Mouse (Mus musculus): ENCODE measurements at regions not wholly inside any gene's neighbourhood (a gene's known extent, or its start where the extent isn't known, plus 50 kb on each side); places are given as distances from the start of the nearest gene placed in this dataset.

DNA sequence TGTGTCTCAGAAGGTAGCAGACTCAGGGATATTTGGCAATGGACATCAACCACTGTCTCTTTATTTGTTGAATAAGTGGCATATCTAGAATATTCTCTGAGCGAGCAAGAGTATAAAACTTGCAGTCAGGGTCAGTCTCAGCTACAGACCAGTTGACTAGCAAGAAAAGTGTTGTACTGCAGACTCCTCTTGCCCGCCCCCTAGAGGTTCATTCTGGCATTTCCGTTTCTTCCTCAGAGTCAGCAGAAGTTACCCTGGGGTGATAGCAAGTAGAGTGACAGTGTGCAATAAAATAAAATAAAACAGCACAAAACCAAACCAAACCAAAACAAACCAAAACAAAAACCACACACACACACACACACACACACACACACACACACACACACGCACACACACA is 571.9 kb upstream of the Fbxo33 start:
- Histone ChIP-seq H3ac (ENCODE audit: control insufficient read depth, insufficient read length) (no peak overlapping the region), H3K36me3 (ENCODE audit: control insufficient read depth, insufficient read depth) (no peaks in the 10 kb centered on the region), H3K27me3 (ENCODE audit: control insufficient read depth, insufficient read depth, insufficient read length) (no peaks in the 10 kb centered on the region), H3K4me2 (ENCODE audit: low read depth) (no peak overlapping the region), H3K79me2 (ENCODE audit: control insufficient read depth, insufficient read depth) (no peaks in the 10 kb centered on the region), H3K4me3 (no peak overlapping the region)
- TF ChIP-seq MYOD1 (IDR thresholded peaks at IDR 0.05; ENCODE audit: control insufficient read depth in 1 of 3, insufficient read length in 2 of 3, low read depth in 2 of 3) (no peak), TCF12 (IDR thresholded peaks at IDR 0.05; ENCODE audit: insufficient read depth, poor library complexity, severe bottlenecking) (no peak), CEBPB (IDR thresholded peaks at IDR 0.05; ENCODE audit: insufficient read depth, poor library complexity, severe bottlenecking) (no peak), E2F4 (IDR thresholded peaks at IDR 0.05; ENCODE audit: insufficient read depth) (no peak)

- TF ChIP-seq POLR2A (IDR thresholded peaks at IDR 0.05; ENCODE audit: insufficient read length, low read depth): no peak
- TF ChIP-seq MYOD1 (IDR thresholded peaks at IDR 0.05; ENCODE audit: control insufficient read depth in 1 of 3, insufficient read length in 2 of 3, low read depth in 2 of 3): no peak
- no peak for TF ChIP-seq REST (IDR thresholded peaks at IDR 0.05; ENCODE audit: insufficient read depth, insufficient read length)
- no peak for TF ChIP-seq CEBPB (IDR thresholded peaks at IDR 0.05; ENCODE audit: insufficient read depth, poor library complexity, severe bottlenecking)
- TF ChIP-seq MAX (IDR thresholded peaks at IDR 0.05; ENCODE audit: low read depth): no peak
- no peak for TF ChIP-seq USF1 (IDR thresholded peaks at IDR 0.05; ENCODE audit: low read depth)
- TF ChIP-seq E2F4 (IDR thresholded peaks at IDR 0.05; ENCODE audit: insufficient read depth): no peak
- Histone ChIP-seq H3K27me3 (ENCODE audit: control insufficient read depth, insufficient read depth, insufficient read length) (no peaks in the 10 kb centered on the region), H3K4me2 (ENCODE audit: low read depth) (no peak overlapping the region), H3K4me3 (no peak overlapping the region), H3K36me3 (ENCODE audit: control insufficient read depth, insufficient read depth) (no peaks in the 10 kb centered on the region), H3K79me2 (ENCODE audit: control insufficient read depth, insufficient read depth) (no peaks in the 10 kb centered on the region), H3ac (ENCODE audit: control insufficient read depth, insufficient read length) (no peak overlapping the region)
Observed at GRCm38 (mm10) chr12:59786831-59787230, 567.3 kb upstream of the Fbxo33 start.

- H3ac ChIP-seq (ENCODE audit: control insufficient read depth, insufficient read length): no peak overlapping the region
- H3K79me2 ChIP-seq (ENCODE audit: control insufficient read depth, insufficient read depth): no peaks in the 10 kb centered on the region
- no peaks in the 10 kb centered on the region for H3K36me3 ChIP-seq (ENCODE audit: control insufficient read depth, insufficient read depth)
- H3K4me3 ChIP-seq: no peak overlapping the region
- H3K4me2 ChIP-seq (ENCODE audit: low read depth): no peak overlapping the region
- TF ChIP-seq CEBPB (IDR thresholded peaks at IDR 0.05; ENCODE audit: insufficient read depth, poor library complexity, severe bottlenecking): no peak
- no peak for TF ChIP-seq MYOG (IDR thresholded peaks at IDR 0.05; ENCODE audit: control insufficient read depth in 1 of 3, insufficient read depth in 1 of 3, insufficient read length in 2 of 3, low read depth in 2 of 3)
- TF ChIP-seq SRF (IDR thresholded peaks at IDR 0.05; ENCODE audit: control insufficient read depth, insufficient read length, low read depth): no peak
- TF ChIP-seq POLR2AphosphoS2 (IDR thresholded peaks at IDR 0.05; ENCODE audit: insufficient read length, low read depth): no peak
- no peak for TF ChIP-seq E2F4 (IDR thresholded peaks at IDR 0.05; ENCODE audit: insufficient read depth)
- no peak for TF ChIP-seq USF1 (IDR thresholded peaks at IDR 0.05; ENCODE audit: low read depth)
- TF ChIP-seq TCF3 (IDR thresholded peaks at IDR 0.05; ENCODE audit: insufficient read length, low read depth): no peak
- TF ChIP-seq MYOD1 (IDR thresholded peaks at IDR 0.05; ENCODE audit: control insufficient read depth in 1 of 3, insufficient read length in 2 of 3, low read depth in 2 of 3): no peak
- TF ChIP-seq TCF12 (IDR thresholded peaks at IDR 0.05; ENCODE audit: insufficient read depth, poor library complexity, severe bottlenecking): no peak
- no peak for TF ChIP-seq REST (IDR thresholded peaks at IDR 0.05; ENCODE audit: insufficient read depth, insufficient read length)
- no peak for TF ChIP-seq POLR2A (IDR thresholded peaks at IDR 0.05; ENCODE audit: insufficient read length, low read depth)
- no peak for TF ChIP-seq MAX (IDR thresholded peaks at IDR 0.05; ENCODE audit: low read depth)
- no peaks in the 10 kb centered on the region for H3K27me3 ChIP-seq (ENCODE audit: control insufficient read depth, insufficient read depth, insufficient read length)
Observed at GRCm38 (mm10) chr12:59770980-59771379, 551.5 kb upstream of the Fbxo33 start.

DNA sequence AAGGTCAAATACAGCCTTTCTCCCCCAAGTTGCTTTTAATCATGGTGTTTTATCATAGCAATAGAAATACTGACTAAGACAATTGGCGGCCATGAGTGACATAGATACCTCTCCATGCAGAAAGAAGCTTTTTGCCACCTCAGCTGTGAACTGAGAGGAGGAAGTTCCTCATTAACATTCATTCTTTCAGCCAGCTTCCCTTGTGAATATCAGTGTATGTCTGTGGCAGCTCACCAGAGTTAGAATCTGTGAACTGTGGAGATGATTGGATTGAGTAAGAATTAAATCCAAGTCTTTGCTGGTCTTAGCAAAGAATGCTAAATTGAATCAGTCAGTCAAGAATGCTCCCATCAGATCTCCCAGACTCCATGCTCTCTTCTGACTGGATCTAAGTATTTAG is 542.7 kb upstream of the Fbxo33 start:
- H3K36me3 ChIP-seq (ENCODE audit: control insufficient read depth, insufficient read depth): no peaks in the 10 kb centered on the region
- no peak overlapping the region for H3K4me2 ChIP-seq (ENCODE audit: low read depth)
- no peak overlapping the region for H3ac ChIP-seq (ENCODE audit: control insufficient read depth, insufficient read length)
- H3K79me2 ChIP-seq (ENCODE audit: control insufficient read depth, insufficient read depth): no peaks in the 10 kb centered on the region
- H3K27me3 ChIP-seq (ENCODE audit: control insufficient read depth, insufficient read depth, insufficient read length): no peaks in the 10 kb centered on the region
- no peak for TF ChIP-seq REST (IDR thresholded peaks at IDR 0.05; ENCODE audit: insufficient read depth, insufficient read length)
- no peak for TF ChIP-seq TCF3 (IDR thresholded peaks at IDR 0.05; ENCODE audit: insufficient read length, low read depth)
- no peak for TF ChIP-seq MYOD1 (IDR thresholded peaks at IDR 0.05; ENCODE audit: control insufficient read depth in 1 of 3, insufficient read length in 2 of 3, low read depth in 2 of 3)
- no peak for TF ChIP-seq MAX (IDR thresholded peaks at IDR 0.05; ENCODE audit: low read depth)
- no peak for TF ChIP-seq E2F4 (IDR thresholded peaks at IDR 0.05; ENCODE audit: insufficient read depth)
- no peak for TF ChIP-seq CEBPB (IDR thresholded peaks at IDR 0.05; ENCODE audit: insufficient read depth, poor library complexity, severe bottlenecking)
- no peak for TF ChIP-seq TCF12 (IDR thresholded peaks at IDR 0.05; ENCODE audit: insufficient read depth, poor library complexity, severe bottlenecking)
- TF ChIP-seq SRF (IDR thresholded peaks at IDR 0.05; ENCODE audit: control insufficient read depth, insufficient read length, low read depth): no peak
- no peak for TF ChIP-seq USF1 (IDR thresholded peaks at IDR 0.05; ENCODE audit: low read depth)
- no peak for TF ChIP-seq MYOG (IDR thresholded peaks at IDR 0.05; ENCODE audit: control insufficient read depth in 1 of 3, insufficient read depth in 1 of 3, insufficient read length in 2 of 3, low read depth in 2 of 3)
- no peak for TF ChIP-seq POLR2A (IDR thresholded peaks at IDR 0.05; ENCODE audit: insufficient read length, low read depth)
- no peak for TF ChIP-seq POLR2AphosphoS2 (IDR thresholded peaks at IDR 0.05; ENCODE audit: insufficient read length, low read depth)
- H3K4me3 ChIP-seq: no peak overlapping the region

DNA sequence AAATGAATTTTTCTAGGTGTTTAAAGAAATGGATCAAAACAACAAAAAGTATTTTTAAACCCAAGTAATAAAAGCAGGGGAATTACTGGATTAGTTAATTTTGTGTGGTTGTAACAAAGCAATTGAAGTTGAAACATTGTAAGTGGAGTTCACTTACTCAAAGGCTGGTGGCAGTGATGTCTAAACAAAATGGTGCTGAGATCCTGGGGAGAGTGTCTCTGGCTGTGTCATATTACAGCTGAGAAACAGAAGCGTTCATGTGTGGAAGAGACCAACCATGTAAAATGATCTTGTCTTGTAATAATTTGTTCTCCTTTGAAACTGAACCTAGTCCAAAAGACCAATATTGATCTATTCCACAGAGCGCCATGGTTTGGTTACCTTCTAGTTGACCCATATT is 525.2 kb upstream of the Fbxo33 start:
- TF ChIP-seq POLR2A (IDR thresholded peaks at IDR 0.05; ENCODE audit: insufficient read length, low read depth) (no peak), MYOG (IDR thresholded peaks at IDR 0.05; ENCODE audit: control insufficient read depth in 1 of 3, insufficient read depth in 1 of 3, insufficient read length in 2 of 3, low read depth in 2 of 3) (no peak), SRF (IDR thresholded peaks at IDR 0.05; ENCODE audit: control insufficient read depth, insufficient read length, low read depth) (no peak), REST (IDR thresholded peaks at IDR 0.05; ENCODE audit: insufficient read depth, insufficient read length) (no peak), POLR2AphosphoS2 (IDR thresholded peaks at IDR 0.05; ENCODE audit: insufficient read length, low read depth) (no peak), MAX (IDR thresholded peaks at IDR 0.05; ENCODE audit: low read depth) (no peak), TCF12 (IDR thresholded peaks at IDR 0.05; ENCODE audit: insufficient read depth, poor library complexity, severe bottlenecking) (no peak), USF1 (IDR thresholded peaks at IDR 0.05; ENCODE audit: low read depth) (no peak), MYOD1 (IDR thresholded peaks at IDR 0.05; ENCODE audit: control insufficient read depth in 1 of 3, insufficient read length in 2 of 3, low read depth in 2 of 3) (no peak), TCF3 (IDR thresholded peaks at IDR 0.05; ENCODE audit: insufficient read length, low read depth) (no peak)
- H3ac ChIP-seq (ENCODE audit: control insufficient read depth, insufficient read length): no peak overlapping the region
- no peaks in the 10 kb centered on the region for H3K27me3 ChIP-seq (ENCODE audit: control insufficient read depth, insufficient read depth, insufficient read length)
- H3K4me3 ChIP-seq: no peak overlapping the region
- H3K4me2 ChIP-seq (ENCODE audit: low read depth): no peak overlapping the region
- H3K36me3 ChIP-seq (ENCODE audit: control insufficient read depth, insufficient read depth): no peaks in the 10 kb centered on the region
- H3K79me2 ChIP-seq (ENCODE audit: control insufficient read depth, insufficient read depth): no peaks in the 10 kb centered on the region

Measured in myocyte (in vitro differentiated cells).